Mouse (Mus musculus) bone marrow macrophage, adult 2 months (primary cell): ENCODE data around the gene Slc28a1. TPM values are rescaled to one million over a fixed set of nuclear protein-coding genes. Genes with fewer than 3 reads are reported as not detected.
A peak's percentile ranks its signal among the peaks of the same experiment; 100 is the strongest.

Experiments used
- H3K27ac ChIP-seq: 2 replicates; pipeline ENCODE4 v1.5.1; 2012; ENCODE audit warnings: low read depth, low read length; ENCODE audit not compliant: insufficient read depth
- H3K4me1 ChIP-seq: 2 replicates; pipeline ENCODE4 v1.6.1; 2012; ENCODE audit warnings: low read length; ENCODE audit not compliant: control insufficient read depth, insufficient read depth
- H3K4me3 ChIP-seq: 2 replicates; pipeline ENCODE4 v1.5.1; 2012; ENCODE audit warnings: mild to moderate bottlenecking, low read length, moderate library complexity; ENCODE audit not compliant: insufficient read depth
- CTCF ChIP-seq: IDR thresholded peaks from 2 replicates; pipeline ENCODE4 v1.5.1; 2012; ENCODE audit warnings: low read depth, mild to moderate bottlenecking, low read length, moderate library complexity
- POLR2A ChIP-seq: IDR thresholded peaks from 2 replicates; pipeline ENCODE4 v1.6.1; 2012; ENCODE audit warnings: mild to moderate bottlenecking, low read depth, low read length, borderline replicate concordance
- polyA plus RNA-seq: library from polyadenylated mRNA; stranded (reverse); fragments of >200 nt; gene quantifications from 2 replicates; pipeline ENCODE4 v1.2.4, GENCODE M21; 2012; ENCODE audit not compliant: missing spikeins, insufficient read depth, insufficient read length

Gene Slc28a1
- polyA plus RNA-seq, 1 experiment = not detected

DNA sequence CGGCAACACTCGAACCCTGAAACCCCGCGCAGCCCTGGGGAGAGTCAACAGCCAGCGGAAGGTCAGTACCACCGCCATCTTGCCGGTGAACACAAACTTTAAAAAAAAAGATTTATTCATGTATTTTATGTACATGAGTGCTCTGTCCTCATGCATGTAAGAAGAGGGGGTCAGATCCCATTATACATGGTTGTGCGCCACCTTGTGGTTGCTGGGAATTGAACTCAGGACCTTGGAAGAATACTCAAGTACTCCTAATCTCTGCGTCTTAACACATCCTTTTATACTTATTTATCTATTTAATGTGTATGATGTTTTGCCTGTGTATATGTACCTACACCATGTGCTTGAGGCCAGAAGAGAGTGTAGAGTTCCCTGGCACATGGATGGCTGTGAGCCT lies 47.1 kb downstream of the Slc28a1 start:
- TF ChIP-seq CTCF (no peak; the same call in 1 of the 2 replicates), POLR2A (no peak)
- Histone ChIP-seq H3K4me1 (no peaks in the 10 kb centered on the region), H3K4me3 (no peak overlapping the region), H3K27ac (no peak overlapping the region)

DNA sequence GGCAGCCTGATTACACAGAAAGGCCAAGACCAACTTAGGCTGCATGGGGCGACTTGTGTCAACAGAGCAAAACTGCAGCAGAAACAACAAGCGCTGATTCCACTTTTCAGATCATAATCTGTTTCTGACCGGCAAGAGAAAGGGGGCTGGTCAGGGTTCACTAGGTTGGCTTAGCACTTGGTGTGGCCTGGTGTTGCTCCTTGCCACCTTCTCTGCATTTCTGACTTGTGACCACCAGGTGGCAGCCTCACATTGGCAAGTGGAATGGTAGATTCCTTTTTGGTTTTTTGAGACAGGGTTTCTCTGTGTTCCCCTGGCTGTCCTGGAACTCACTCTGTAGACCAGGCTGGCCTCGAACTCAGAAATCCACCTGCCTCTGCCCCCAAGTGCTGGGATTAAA lies 47.7 kb downstream of the Slc28a1 start:
- Histone ChIP-seq H3K4me1 (no peaks in the 10 kb centered on the region), H3K27ac (no peak overlapping the region), H3K4me3 (no peak overlapping the region)
- TF ChIP-seq CTCF = peak; percentile 67
- TF ChIP-seq POLR2A = no peak

DNA sequence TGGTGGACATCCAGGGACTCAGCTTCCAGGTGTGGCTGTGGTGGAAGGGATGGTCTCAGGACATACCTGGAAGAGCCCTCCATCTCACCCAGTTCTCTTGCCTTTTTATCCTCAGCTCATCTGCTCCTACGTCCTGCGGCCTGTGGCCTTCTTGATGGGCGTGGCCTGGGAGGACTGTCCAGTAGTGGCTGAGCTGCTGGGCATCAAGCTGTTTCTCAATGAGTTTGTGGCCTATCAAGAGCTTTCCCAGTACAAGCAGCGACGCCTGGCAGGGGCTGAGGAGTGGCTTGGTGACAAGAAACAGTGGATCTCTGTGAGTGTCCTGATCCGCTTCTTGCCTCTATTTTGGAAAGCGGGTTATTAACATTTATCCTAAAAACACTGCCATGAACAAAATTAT lies 49.8 kb downstream of the Slc28a1 start:
- no peak overlapping the region for H3K27ac ChIP-seq
- no peak for TF ChIP-seq POLR2A
- no peak for TF ChIP-seq CTCF
- H3K4me3 ChIP-seq = no peak overlapping the region
- H3K4me1 ChIP-seq = no peaks in the 10 kb centered on the region

DNA sequence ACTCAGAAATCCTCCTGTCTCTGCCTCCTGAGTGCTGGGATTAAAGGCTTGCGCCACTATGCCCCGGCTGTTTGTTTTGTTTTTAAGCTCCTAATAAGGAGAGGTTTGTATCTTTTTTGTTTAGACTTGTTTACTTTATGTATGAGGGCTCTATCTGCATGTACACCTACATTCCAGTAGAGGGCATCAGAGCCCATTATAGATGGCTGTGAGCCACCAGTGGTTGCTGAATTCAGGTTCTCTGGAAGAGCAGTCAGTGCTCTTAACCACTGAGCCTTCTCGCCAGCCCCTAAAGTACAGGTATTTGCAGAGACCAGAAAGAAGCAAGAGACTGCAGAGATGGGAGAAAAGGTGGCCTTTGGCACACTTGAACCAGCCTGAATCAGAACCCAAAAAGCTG lies 52.5 kb downstream of the Slc28a1 start:
- Histone ChIP-seq H3K27ac (no peak overlapping the region), H3K4me1 (no peaks in the 10 kb centered on the region), H3K4me3 (no peak overlapping the region)
- no peak for TF ChIP-seq POLR2A

DNA sequence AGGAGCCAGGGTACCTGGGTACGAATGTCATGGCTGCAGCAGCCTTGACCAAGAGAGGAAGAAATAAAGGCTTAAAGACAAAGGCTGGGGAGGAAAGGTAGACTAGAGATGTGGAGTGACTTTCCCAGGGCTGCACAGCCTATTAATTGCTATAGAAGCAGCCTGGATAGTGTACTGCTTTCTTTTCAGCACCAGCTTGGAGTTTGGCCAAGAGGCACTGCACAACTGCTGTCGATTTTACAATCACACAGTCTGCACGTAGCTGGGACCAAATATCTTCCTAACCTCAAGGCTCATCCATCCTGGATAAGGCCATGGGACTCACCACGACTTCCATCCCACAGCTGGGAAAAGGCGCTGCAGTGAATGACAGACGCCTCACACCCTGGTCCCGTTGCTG lies 54.8 kb downstream of the Slc28a1 start:
- Histone ChIP-seq H3K4me3 (no peak overlapping the region), H3K4me1 (no peaks in the 10 kb centered on the region), H3K27ac (no peak overlapping the region)
- TF ChIP-seq POLR2A (no peak), CTCF (no peak)

DNA sequence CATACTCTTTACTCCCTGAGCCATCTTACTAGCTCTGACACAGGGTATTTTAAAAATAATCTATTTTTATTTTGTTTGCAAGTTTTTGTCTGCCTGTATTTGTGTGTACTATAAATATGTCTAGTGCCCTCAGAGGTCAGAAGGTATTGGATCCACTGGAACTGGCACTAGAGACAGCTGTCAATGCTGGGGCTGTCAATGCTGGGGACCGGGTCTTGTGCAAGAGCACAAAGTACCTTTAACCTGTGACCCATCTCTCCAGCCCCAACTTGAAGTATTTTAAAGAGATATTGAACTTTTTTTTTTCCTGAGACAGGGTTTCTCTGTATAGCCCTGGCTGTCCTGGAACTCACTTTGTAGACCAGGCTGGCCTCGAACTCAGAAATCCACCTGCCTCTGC lies 59.3 kb downstream of the Slc28a1 start:
- no peak overlapping the region for H3K4me3 ChIP-seq
- peaks cover 8% of the 10 kb centered on the region for H3K4me1 ChIP-seq
- no peak for TF ChIP-seq POLR2A
- no peak for TF ChIP-seq CTCF
- no peak overlapping the region for H3K27ac ChIP-seq

DNA sequence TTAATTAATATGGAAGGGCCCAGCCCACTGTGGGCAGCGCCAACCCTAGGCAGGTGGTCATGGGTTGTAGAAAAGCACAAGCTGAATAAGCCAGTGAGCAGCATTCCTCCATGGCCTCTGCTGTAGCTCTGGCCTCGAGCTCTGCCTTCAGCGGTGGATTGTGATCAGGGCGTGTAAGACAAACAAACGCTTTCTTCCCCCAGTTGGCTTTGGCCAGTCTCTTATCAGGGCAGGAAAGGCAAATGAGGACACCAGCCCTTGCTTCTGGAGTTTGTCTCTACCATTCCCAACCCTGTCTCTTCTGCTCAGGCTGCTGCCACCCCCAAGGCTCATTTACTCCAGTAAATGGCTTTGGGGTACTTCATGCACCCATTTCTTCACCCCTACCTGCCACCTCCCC lies 60.1 kb downstream of the Slc28a1 start:
- Histone ChIP-seq H3K4me1 (peaks cover 10% of the 10 kb centered on the region), H3K4me3 (no peak overlapping the region), H3K27ac (no peak overlapping the region)
- TF ChIP-seq POLR2A = no peak

DNA sequence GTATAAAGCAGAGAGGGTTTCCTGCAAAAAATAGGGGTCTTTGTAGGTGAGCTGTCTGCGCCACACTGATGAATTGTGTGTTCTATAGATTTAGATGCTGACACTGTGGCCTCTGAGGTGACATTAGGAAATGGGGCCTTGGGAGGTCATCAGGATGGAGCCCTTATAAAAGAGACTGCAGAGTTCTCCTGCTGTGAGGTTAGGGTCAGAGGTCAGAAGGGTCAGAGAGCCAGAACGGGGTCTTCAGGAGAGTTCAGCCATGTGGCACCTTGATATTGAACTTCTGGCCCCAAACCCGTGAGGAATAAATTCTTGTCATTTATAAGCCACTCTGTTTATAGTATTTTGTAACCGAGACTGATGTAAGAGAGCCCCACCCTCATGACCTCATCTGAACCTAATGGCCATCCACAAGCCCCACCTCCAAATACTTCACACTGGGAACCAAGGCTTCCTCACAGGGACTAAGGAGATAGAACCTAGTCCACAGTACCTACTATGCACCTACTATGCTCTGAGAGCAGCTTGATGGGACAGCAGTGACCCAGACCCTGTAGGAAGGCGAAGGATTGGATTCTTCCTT lies 61.7 kb downstream of the Slc28a1 start:
- H3K27ac ChIP-seq = no peak overlapping the region
- TF ChIP-seq POLR2A = no peak
- TF ChIP-seq CTCF = no peak
- H3K4me1 ChIP-seq = peaks cover 10% of the 10 kb centered on the region
- no peak overlapping the region for H3K4me3 ChIP-seq

DNA sequence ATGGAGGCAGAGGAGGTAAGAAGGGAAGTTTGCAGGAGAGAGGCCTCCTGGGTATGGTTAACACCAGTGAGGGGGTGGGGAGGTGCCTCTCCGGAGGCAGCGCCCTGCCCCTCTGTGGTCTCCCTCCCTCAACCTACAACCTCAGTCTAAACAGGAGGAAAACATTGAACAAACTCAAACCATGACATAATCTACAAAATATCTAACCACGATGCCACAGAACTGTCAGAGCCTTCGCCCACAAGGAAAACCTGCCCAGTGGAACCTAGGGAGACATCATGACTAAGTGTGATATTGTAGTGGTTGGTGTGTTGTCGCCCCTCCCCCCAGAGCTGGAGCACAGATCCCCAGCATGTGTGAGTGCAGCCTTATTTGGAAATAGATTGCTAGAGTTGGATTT lies 64.9 kb downstream of the Slc28a1 start:
- TF ChIP-seq POLR2A (no peak), CTCF (no peak)
- no peak overlapping the region for H3K4me3 ChIP-seq
- H3K27ac ChIP-seq = no peak overlapping the region
- H3K4me1 ChIP-seq = peaks cover 22% of the 10 kb centered on the region

DNA sequence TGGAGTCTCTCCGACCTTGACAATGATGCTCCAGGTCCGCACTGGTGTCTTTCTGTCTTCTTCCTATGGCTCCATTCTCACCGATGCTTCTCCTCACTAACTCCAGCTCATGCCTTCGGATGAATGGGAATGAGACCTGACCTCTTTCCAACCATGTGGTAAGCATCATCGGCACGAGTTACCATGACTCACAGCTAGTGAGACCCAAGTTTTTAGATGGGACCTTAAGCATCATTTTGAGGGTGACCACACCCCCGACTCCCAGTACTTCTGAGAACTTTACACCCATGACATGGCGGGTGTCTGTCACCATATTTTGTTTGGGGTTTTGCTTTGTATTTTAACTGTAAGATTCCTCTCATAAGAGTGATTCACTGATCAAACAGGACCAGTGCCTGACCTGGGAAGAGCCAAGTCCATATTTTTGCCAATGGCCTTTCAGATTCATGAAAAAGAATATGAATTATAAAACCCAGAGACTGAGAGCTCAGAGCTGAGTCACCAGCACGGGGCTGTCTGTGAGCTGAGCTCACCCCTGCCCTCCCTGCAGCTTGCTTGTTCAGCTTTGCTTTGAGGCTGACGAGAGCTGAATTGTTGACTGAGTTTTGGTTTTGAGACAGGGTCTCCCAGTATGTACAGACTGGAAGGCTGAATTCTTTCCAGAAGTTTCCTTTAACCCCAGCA lies 68.0 kb downstream of the Slc28a1 start:
- no peak overlapping the region for H3K27ac ChIP-seq
- TF ChIP-seq POLR2A (no peak), CTCF (no peak)

More for the DNA sequence above, 68.0 kb downstream of the Slc28a1 start:
- Histone ChIP-seq H3K4me3 (no peak overlapping the region), H3K4me1 (peaks cover 14% of the 10 kb centered on the region)
